Mouse (Mus musculus) embryonic facial prominence, embryonic 11.5 days (tissue): Measurements from ENCODE around the gene Fbxl3. TPM values are rescaled to one million over a fixed set of nuclear protein-coding genes. Genes with fewer than 3 reads are reported as not detected.
A peak's percentile ranks its signal among the peaks of the same experiment; 100 is the strongest.

Experiments
- ATAC-seq: fragments of 200-750 bp; cut with Nextera tagmentation; replicated peaks from 2 replicates; pipeline ENCODE4 v1.8.0; 2017; ENCODE audit warnings: low read depth; ENCODE audit not compliant: insufficient number of reproducible peaks, low FRiP score, low TSS enrichment
- DNase-seq: peaks from one replicate; pipeline ENCODE4 v3.0.0-alpha.2; 2015; ENCODE audit warnings: low spot score
- H3K27ac ChIP-seq: fragments of 300-500 bp; sonication (generic); replicated peaks from 2 replicates; pipeline ENCODE4 v1.5.1; 2014; ENCODE audit warnings: mild to moderate bottlenecking, low read depth, low read length, control low read depth
- H3K27me3 ChIP-seq: fragments of 300-500 bp; sonication (generic); 2 replicates; pipeline ENCODE4 v1.6.1; 2014; ENCODE audit warnings: mild to moderate bottlenecking, low read length, moderate library complexity, mixed read lengths; ENCODE audit not compliant: control insufficient read depth, insufficient read depth
- H3K36me3 ChIP-seq: fragments of 300-500 bp; sonication (generic); replicated peaks from 2 replicates; pipeline ENCODE4 v1.6.1; 2014; ENCODE audit warnings: low read depth, mild to moderate bottlenecking, low read length, moderate library complexity, mixed read lengths; ENCODE audit not compliant: control insufficient read depth, insufficient read depth
- H3K4me1 ChIP-seq: fragments of 300-500 bp; sonication (generic); 2 replicates; pipeline ENCODE4 v1.6.1; 2014; ENCODE audit warnings: low read length, mixed read lengths; ENCODE audit not compliant: control insufficient read depth, insufficient read depth
- H3K4me2 ChIP-seq: fragments of 300-500 bp; sonication (generic); 2 replicates; pipeline ENCODE4 v1.6.1; 2014; ENCODE audit warnings: low read depth, mild to moderate bottlenecking, control low read depth, low read length, moderate library complexity
- H3K4me3 ChIP-seq: fragments of 300-500 bp; sonication (generic); 2 replicates; pipeline ENCODE4 v1.5.1; 2014; ENCODE audit warnings: low read depth, low read length, control low read depth
- H3K9ac ChIP-seq: fragments of 300-500 bp; sonication (generic); replicated peaks from 2 replicates; pipeline ENCODE4 v1.6.1; 2014; ENCODE audit warnings: mild to moderate bottlenecking, control low read depth, low read length
- H3K9me3 ChIP-seq: fragments of 300-500 bp; sonication (generic); replicated peaks from 2 replicates; pipeline ENCODE4 v1.6.1; 2016; ENCODE audit warnings: mild to moderate bottlenecking, low read length, inconsistent platforms, mixed read lengths; ENCODE audit not compliant: control insufficient read depth
- WGBS: fragments of 180-500 bp; shearing (Covaris S2); extraction: QIAGEN DNeasy Blood & Tissue Kit; methylation state at CpG from one replicate; pipeline ENCODE4 v1.1.7; 2014; 5-methylcytosine and 5-hydroxymethylcytosine counted together
- polyA plus RNA-seq: library from polyadenylated mRNA; unstranded; fragments of >200 nt; fragmentation: Nextera tagmentation; extraction: Ambion mirVana; gene quantifications from 2 replicates; pipeline ENCODE4 v1.2.1, GENCODE M21; 2014

Gene Fbxl3
- polyA plus RNA-seq, 1 experiment from 2014 or later = 27.2 TPM

DNA sequence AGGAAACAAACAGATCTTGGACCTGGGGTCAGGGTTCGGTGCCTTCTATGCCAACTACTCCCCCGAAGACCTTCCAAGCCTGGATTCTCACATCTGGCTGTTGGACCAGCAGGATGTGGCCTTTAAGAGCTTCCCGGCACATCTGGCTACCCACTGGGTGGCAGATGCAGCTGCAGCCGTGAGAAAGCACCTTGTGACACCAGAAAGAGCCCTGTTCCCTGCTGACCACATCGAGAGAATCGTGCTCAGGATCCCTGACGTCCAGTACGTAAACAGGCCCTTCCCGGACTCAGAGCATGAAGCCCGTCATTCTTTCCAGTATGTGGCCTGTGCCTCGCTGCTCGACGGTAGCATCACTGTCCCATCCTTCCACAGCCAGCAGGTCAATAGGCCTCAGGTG lies 44.6 kb downstream of the Fbxl3 start:
- no peaks in the 10 kb centered on the region for H3K36me3 ChIP-seq
- WGBS = 85% methylated on average over 13 of the region's 13 CpGs
- no peaks in the 10 kb centered on the region for H3K27me3 ChIP-seq

DNA sequence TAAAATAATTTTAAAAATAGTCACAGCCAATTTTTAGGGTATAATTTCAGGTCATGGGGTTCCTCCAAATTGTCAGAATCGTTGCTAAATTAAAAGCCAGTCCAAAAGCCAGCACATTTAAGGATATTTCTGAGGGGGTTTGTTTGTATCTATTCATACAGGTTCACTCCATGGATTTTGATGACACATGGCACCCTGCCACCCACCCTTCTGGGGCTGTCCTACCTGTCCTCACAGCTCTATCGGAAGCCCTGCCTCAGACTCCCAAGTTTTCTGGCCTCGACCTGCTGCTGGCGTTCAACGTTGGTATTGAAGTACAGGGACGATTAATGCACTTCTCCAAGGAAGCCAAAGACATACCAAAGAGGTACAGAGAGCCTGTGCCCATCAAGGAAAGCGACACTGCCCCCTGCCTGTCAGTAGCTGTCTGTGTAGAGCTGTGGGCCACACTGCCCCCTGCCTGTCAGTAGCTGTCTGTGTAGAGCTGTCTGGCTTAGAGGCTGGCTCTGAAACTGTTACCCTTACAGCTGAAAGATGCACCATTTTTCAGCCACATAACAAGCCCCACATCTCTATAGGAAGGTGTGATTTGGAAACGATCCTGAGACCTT lies 48.1 kb downstream of the Fbxl3 start:
- DNase-seq (peak; percentile 79), ATAC-seq (peak; percentile 44; the same call in 1 of the 2 replicates)
- Histone ChIP-seq H3K4me1 (no peaks in the 10 kb centered on the region), H3K27ac (no peak overlapping the region), H3K9me3 (no peaks in the 10 kb centered on the region), H3K4me2 (no peak overlapping the region), H3K27me3 (no peaks in the 10 kb centered on the region), H3K4me3 (no peak overlapping the region), H3K36me3 (no peaks in the 10 kb centered on the region), H3K9ac (no peak overlapping the region)
- 39% methylated on average over 8 of the region's 8 CpGs for WGBS

More for the DNA sequence above, 44.6 kb downstream of the Fbxl3 start:
- DNase-seq (no peak), ATAC-seq (no peak)
- Histone ChIP-seq H3K4me1 (no peaks in the 10 kb centered on the region), H3K4me3 (no peak overlapping the region), H3K4me2 (no peak overlapping the region), H3K9ac (no peak overlapping the region), H3K27ac (no peak overlapping the region), H3K9me3 (no peaks in the 10 kb centered on the region)

DNA sequence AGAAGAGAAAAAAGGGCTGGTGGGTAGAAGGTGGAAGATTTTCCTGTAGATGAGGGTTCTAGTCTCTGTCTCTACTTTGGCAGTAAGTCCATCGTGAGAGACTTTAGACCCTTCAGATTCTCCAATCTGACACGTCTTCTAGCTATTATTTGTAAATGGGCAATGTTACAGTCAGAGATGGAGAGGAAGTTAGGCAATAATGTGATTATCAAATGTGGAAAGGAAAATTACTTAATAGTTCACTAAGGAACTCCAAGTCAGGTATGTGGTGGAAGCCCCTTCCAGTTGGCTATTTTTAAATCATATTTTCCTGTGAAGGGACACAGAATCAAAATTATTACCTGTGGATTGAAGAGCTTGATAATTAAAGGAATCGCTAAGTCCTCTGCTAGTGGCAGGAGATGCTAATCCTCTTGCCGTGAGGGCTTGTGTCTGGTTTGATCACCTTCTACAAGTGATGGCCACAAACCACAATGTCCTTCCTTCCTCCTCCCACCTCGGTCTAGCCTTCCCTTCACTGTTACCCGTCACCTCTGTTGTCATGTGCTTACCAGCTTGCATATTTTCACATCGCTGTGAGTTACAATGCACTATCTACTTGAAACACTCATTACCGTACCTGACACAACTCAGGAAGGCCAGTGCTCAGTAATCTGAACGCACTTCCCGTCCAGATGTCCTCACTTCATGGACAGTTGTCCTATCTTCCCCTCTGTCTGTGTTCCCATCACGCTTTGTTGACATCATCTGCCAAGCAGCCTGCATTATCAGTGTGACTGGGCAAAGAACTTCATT lies 50.9 kb downstream of the Fbxl3 start:
- DNase-seq = no peak

DNA sequence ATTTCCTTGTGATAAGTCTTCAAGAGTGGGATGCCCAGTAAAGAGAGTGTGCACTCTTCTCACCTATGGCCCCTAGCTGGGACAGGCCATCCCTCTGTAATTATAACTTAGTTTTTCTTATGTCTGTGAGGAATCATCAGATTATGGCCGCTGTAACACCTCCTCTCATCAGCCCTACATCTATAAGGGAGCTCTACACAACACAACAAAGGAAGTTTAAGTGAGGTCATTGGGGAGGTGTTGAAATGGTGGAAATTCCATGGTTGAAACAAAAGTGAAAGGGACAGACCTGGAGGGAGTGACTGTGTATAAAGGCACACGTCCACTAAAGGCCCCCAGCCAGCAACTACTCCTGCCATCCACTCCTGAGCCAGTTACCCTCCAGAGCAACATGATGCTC lies 52.7 kb downstream of the Fbxl3 start, which contains the start of gene Acod1:
Gene Acod1 (plus strand): TSS at position 301 of the 400 bp plus-strand sequence.
- no peak for ATAC-seq
- Histone ChIP-seq H3K4me1 (no peaks in the 10 kb centered on the region), H3K27me3 (no peaks in the 10 kb centered on the region), H3K36me3 (no peaks in the 10 kb centered on the region), H3K9me3 (no peaks in the 10 kb centered on the region), H3K9ac (no peak within 1 kb of the TSS), H3K4me2 (no peak within 1 kb of the TSS), H3K4me3 (no peak within 1 kb of the TSS), H3K27ac (no peak within 1 kb of the TSS)
- WGBS = 73% methylated on average over 2 of the region's 2 CpGs
- no peak for DNase-seq

More for the DNA sequence above, 50.9 kb downstream of the Fbxl3 start:
- Histone ChIP-seq H3K27ac (no peak overlapping the region), H3K9me3 (no peaks in the 10 kb centered on the region), H3K4me3 (no peak overlapping the region), H3K27me3 (no peaks in the 10 kb centered on the region), H3K36me3 (no peaks in the 10 kb centered on the region), H3K9ac (no peak overlapping the region), H3K4me2 (no peak overlapping the region), H3K4me1 (no peaks in the 10 kb centered on the region)
- ATAC-seq = no peak
- 88% methylated on average over 11 of the region's 11 CpGs for WGBS

DNA sequence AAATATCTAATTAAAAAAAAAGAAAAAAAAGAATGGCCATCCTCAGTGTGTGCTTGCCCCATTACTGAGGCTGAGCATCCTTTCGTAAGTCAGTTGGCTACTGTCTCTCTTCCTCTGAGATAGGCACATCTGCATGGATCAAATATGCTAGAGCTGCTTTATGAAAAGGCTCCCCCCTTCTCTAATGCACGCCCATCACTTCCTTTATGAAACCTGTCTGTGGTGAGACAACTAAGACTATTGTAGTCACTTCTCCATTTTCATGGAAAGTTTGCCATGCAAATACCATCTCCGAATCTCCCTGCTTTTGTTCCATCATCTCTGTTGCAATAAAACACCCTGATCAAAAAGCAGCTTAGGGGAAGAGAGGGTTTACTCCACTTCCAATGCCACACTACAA lies 62.4 kb downstream of the Fbxl3 start:
- ATAC-seq (no peak), DNase-seq (no peak)
- no peak overlapping the region for H3K9ac ChIP-seq
- no peaks in the 10 kb centered on the region for H3K9me3 ChIP-seq
- no peaks in the 10 kb centered on the region for H3K27me3 ChIP-seq
- no peak overlapping the region for H3K27ac ChIP-seq
- H3K4me3 ChIP-seq = no peak overlapping the region
- no peaks in the 10 kb centered on the region for H3K36me3 ChIP-seq
- no peaks in the 10 kb centered on the region for H3K4me1 ChIP-seq
- H3K4me2 ChIP-seq = no peak overlapping the region
- 89% methylated on average over 3 of the region's 3 CpGs for WGBS

DNA sequence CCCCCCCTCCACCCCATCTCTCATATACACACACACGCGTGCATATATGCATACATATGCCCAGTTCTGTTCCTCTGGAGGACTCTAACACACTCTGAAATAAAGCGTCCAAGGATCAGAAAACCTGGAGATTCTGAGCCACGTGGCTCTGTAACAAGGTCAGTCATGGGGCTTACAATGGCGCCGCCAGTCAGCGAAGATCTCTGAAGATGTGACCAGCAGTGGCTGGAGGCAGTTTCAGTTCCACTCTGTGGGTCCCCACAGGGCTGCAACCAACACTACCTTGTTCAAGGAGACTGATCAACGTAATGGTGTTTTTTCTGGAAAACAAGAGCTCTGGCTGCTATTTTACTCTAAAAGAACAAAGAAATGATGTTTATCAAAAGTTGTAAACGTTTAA lies 65.3 kb downstream of the Fbxl3 start:
- H3K4me3 ChIP-seq = no peak overlapping the region
- no peaks in the 10 kb centered on the region for H3K9me3 ChIP-seq
- DNase-seq = no peak
- no peaks in the 10 kb centered on the region for H3K27me3 ChIP-seq
- no peak overlapping the region for H3K4me2 ChIP-seq
- H3K27ac ChIP-seq = no peak overlapping the region
- no peaks in the 10 kb centered on the region for H3K4me1 ChIP-seq
- WGBS = 83% methylated on average over 9 of the region's 9 CpGs
- no peak for ATAC-seq
- no peak overlapping the region for H3K9ac ChIP-seq
- H3K36me3 ChIP-seq = no peaks in the 10 kb centered on the region

DNA sequence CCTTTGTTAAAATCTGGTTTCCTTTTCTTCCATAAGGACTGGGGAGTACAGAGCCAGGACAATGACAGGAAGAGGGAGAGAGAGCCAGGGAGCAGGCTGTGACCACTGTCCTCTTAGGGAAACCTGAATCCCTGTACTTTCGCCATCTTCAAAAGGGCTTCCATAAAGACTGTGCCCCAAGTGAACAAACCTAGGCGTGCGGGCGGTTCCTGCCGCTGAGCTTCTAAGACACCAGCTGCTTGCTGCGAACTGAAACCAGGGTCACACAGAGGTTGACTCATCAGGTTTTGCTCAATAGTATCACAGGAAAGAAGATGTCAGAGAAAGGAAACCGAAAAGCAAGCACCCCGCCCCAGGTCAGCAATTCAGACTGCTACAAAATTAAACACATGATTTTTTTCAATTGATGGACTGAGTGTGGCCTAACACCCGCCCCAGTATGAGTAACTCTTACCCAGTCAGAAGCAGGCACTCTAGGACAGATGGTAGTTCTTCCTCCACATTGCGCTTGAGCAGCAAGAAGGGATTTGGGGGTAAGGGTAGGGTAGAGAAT lies 66.0 kb downstream of the Fbxl3 start:
- ATAC-seq (no peak), DNase-seq (no peak)
- Histone ChIP-seq H3K36me3 (no peaks in the 10 kb centered on the region), H3K9me3 (no peaks in the 10 kb centered on the region), H3K4me3 (no peak overlapping the region), H3K4me1 (no peaks in the 10 kb centered on the region), H3K4me2 (no peak overlapping the region), H3K27me3 (no peaks in the 10 kb centered on the region), H3K9ac (no peak overlapping the region), H3K27ac (no peak overlapping the region)
- WGBS = 79% methylated on average over 10 of the region's 10 CpGs
